Mouse (Mus musculus) 3134 (cell line): ENCODE data around the gene Wnk4.
A peak's percentile ranks its signal among the peaks of the same experiment; 100 is the strongest.

Experiments used
- DNase-seq: peaks from one replicate; pipeline ENCODE4 v3.0.0-alpha.2; 2011; ENCODE audit warnings: low spot score; ENCODE audit not compliant: insufficient read length; ENCODE audit errors: extremely low read depth

Gene Wnk4

DNA sequence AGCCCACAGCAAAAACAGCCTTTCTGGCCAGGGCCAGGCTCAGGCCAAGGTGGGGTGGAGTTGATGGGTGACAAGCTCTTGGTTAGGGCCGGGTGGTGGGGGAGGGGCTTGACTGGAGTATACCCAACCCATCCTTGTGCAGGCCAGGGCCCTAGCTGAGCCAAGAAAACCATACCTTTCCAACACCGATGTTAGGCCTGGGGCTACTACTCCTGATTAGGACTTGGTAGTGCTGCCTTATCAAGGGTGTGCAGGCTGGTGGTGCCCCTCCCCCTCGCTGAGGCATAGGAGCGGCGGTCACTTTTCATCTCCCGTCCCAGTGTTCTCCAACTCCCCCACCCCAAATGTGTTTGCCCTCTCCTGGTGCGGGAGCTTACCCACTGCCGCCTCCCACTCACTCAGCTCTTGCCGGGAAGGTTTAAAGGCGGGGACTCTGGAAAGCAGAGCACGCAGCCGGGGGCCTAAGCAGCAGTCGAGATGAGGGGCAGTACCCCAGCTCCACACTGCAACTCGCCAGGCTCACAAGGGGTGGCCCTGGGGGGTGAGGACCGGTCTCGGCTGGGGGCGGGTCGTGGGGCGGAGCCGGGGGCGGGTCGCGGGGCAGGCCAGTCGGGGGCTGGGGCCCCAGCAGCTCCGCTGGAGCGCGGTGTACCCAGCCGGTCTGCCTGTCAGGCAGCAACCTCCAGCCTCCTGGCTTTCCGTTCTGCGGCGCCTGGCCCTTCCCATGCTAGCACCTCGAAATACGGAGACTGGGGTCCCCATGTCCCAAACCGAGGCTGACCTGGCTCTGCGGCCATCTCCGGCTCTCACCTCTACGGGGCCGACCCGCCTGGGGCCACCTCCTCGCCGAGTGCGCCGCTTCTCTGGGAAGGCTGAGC lies at the start of gene Wnk4:
Gene Wnk4 (plus strand): TSS at position 620 of the 878 bp plus-strand sequence.
- no peak for DNase-seq

DNA sequence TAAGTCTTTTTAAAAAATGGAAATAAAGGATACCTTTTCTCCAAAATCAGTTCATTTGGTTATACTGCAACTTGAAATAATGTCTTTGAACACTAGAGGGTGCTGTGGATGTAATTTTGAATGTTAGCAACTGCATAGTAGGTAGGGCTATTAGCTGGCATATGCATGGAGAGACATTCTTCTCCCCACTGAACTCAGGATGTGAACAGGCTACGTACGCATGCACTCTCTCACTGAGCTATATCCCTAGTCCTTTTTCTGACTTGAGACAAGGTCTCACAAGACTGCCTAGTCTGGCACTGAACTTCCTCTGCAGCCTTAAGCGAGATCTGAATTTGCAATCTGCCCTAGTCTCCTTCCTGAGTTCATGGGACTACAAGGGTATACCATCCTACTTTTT lies 48.4 kb upstream of the Wnk4 start:
- DNase-seq, result no peak

DNA sequence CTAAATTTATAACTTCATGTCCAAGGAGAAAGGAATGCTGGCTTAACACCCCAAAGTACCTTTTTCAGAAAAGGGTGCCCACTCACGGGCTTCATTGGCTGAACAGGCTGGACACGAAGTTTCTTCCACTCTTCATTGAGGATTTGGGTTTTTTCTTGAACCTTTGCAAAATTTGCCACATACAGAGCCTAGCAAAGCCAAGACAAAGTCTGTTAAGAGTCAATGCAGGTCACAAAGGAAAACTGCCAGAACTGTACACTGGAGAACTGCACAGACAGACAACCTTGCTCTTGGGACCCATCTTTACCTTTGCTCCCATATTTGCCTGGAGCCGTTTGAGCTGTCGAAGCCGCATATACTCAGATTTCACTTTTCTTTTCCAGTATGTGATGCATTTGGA lies 43.4 kb upstream of the Wnk4 start:
- no peak for DNase-seq

DNA sequence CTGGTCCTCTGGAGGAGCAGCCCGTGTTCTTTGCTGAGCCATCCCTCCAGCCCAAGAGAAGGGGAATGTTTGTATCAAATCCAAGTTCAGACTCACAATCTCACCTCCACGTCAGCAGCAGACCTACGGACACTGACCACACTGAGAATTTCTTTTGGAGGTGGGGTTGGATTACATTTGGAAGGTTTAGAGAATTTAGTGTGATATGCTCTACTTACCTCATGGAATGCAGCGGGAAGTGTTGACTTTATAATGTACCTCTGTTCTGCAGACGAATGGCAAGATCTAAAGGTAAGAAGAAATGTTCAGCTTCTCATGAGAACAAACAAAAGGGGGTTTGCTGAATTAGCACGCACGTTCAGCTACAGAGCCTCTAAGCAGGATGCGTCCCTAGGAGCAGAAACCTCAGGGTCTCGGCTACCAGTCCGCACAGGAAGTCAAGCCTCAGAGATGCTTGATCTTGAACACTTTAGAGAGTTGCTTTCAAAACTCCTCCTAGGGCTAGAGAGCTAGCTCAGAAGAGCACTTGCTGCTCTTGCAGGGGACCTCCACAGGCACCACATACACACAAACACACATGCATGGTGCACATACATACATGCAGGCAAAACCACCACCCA lies 41.8 kb upstream of the Wnk4 start:
- DNase-seq, result no peak

DNA sequence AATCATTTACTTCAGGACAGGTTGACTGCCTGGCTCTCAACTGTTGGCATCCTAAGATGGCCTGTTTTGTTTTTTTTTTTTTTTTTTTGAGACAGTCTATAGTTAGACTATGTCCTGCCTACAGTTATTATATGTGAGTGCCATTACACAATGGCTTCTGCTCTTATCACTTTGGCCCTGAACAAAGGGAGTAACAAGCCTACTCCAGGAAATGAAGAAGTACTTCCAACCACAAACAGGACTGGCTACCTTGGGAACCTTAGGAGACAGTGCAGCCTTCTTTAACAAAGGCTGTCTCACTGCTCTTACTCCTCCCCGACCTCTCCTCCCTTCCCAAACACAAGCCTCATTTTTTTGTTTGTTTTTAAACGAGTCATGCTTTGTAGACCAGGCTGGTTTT lies 39.5 kb upstream of the Wnk4 start:
- DNase-seq, result no peak

DNA sequence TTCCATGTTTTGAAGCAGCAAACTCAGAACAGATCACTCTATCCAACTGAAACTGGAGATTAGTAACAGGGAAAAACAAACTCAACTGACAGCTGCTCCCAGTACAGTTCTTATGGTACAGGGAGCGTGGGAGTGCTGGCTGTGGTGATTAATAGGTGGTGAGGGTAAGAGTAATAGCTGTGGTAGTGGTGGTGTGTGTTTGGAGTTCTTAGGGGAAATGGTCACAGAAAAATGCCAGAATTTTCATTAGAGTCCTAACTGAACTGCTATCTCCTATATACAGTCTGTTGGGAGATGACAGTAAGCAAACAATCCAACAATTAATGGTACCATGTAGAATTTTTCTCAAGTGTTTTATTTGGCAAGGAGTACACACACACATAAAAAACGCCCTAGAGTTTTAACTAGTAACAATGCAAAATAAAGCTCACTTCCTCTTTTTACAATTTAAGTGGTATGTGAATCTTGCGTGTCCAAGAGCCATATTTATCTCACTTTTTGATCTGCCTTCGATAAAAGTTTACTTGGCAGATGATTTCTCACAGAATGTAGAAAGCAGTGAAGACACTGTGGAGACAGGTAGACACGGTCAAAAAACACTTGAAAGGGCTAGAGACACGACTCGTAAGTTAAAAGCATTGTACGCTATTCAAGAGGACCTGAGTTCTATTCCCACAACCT lies 38.9 kb upstream of the Wnk4 start:
- no peak for DNase-seq

DNA sequence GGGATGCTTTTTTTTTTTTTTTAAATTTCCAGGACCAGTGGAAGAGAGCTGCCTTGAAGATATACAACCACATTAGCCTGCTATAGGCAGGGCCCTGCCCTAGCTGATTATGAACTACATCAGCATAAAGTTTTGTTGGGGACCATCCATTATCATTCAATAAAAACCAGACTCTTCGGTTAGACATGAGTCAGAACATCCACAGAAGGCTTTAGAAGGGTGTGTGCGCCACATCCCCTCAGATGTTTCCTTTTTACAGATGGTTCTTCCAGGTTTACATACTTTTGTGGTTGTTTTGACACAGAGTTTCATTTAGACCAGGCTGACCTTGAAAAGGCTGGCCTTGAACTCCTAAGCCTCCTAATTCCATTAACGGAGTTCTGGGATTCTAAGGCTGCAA lies 36.0 kb upstream of the Wnk4 start:
- DNase-seq, result no peak

DNA sequence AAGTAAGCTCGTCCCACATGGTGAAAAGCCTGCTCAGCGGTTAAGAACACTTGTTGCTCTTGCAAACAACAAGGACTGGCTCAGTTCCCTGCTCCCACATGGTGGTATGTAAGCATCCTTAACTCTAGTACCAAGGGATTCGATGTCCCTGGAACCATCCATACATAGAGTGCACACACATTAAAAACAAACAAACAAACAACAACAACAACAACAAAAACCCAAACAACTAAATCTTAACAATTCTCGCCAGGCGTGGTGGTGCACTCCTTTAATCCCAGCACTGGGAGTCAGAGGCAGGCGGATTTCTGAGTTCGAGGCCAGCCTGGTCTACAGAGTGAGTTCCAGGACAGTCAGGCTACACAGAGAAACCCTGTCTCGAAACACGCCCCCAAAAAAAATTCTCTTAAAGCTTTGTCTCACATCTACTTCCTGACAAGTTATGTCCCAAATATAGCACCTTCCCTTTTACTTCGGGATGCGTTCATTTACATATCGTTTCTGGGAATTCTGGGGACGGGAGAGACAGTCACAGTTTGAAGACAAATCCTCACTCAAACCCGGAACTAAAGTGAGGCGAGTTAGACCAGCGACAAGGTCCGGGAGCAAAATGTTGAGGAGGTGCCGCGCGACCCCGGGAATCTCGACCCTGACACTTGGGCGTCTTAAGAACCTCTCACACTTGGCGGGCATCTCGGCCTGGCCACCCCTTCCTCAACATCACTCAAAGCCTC lies 34.9 kb upstream of the Wnk4 start:
- no peak for DNase-seq

DNA sequence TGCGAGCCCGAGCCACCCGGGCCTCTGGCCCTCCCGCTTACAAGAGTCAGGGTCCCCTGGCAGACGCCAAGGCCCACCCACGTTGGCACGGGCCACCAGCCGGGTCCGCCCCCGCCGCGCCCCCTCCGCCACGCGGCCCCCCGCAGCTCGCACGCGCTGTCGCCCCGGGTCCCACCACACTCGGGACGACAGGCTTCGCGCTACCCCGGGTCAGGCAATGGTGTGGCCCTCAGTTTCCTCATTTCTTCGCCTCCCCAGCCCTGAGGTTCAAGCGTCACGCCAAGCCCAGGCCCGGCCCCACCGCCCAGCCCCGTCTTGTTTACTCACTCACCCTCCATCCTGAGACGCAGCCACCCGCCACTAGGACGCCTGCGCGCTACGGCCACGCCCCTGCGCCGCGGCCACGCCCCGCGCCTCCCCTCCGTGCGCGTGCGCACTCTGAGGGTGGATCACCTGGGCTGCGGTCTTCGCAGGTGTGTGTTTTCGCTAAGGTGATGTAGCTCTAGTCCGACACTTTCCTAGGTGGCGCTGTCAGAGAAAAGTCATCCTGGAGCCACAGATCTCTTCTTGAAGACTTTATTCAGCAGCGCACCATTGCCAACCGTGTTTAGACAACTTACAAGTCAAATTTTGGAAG lies 34.2 kb upstream of the Wnk4 start, which contains the start of gene Ezh1:
Gene Ezh1 (minus strand): TSS at position 399 of the 637 bp plus-strand sequence.
- peak; percentile 85 for DNase-seq

DNA sequence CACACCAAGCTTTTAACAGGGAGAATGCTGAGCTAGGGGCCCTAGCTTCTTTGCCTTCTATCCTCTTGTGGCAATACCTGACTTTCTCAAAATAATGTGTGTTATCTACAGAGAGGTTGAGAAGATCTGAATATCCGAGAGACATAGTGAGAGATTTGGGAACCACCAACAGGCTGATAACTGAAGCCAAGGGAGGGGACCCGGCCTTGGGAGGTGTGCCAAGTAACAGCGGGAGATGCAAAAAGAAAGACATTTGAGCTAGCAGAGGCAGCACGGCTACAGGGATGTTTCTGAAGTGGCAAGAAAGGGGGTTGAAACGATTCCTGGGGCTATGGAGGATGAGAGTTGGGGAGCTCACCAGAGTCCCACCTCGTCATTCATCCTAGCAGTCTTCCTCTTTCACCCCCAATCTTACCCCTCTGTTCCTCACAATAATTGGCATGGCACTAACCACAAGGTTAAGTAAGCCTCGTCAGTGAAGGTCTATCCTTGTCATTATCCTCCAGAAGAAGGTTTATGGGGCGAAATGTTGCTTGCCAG lies 30.9 kb upstream of the Wnk4 start:
- DNase-seq, result no peak

DNA sequence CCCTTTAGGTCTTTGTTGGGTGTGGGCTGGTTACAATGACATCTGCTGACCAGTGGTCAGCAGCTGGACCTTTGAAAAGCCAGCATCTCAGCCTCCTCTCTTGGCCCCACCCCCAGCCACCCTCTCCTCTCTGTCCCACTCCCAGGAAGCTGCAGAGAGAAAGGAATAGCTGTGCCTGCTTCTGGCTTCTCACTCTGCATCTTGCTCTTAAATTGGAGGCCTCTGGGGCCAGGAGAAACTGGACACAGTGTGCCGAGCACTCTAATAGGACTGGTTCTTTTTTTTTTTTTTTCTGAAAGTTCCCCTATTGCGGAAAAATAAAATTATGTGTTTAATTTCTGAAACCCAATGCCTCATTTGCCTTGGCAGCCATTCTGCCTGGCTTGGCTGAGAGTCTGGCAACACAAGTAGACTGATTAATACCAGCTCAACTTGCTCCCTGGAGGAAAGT lies 30.3 kb upstream of the Wnk4 start:
- no peak for DNase-seq

DNA sequence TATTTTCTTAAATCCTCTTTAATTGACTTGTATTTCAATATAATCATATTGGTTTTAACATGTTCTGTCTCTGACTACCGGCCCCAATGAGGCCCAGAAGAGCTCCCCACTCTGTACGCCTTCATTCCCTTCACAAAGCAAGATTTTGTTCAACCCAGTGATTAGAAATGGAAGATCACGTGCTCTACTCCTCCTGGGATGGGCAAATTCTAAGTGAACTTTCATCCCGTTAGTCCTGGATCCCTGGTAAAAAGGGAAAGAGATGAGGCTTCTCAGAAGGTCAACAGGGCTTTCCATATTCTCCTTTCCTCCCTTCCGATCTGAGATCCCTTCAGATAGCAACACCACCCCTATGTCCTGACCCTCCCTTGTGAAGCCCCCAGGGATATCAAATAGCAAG lies 29.8 kb upstream of the Wnk4 start:
- no peak for DNase-seq

DNA sequence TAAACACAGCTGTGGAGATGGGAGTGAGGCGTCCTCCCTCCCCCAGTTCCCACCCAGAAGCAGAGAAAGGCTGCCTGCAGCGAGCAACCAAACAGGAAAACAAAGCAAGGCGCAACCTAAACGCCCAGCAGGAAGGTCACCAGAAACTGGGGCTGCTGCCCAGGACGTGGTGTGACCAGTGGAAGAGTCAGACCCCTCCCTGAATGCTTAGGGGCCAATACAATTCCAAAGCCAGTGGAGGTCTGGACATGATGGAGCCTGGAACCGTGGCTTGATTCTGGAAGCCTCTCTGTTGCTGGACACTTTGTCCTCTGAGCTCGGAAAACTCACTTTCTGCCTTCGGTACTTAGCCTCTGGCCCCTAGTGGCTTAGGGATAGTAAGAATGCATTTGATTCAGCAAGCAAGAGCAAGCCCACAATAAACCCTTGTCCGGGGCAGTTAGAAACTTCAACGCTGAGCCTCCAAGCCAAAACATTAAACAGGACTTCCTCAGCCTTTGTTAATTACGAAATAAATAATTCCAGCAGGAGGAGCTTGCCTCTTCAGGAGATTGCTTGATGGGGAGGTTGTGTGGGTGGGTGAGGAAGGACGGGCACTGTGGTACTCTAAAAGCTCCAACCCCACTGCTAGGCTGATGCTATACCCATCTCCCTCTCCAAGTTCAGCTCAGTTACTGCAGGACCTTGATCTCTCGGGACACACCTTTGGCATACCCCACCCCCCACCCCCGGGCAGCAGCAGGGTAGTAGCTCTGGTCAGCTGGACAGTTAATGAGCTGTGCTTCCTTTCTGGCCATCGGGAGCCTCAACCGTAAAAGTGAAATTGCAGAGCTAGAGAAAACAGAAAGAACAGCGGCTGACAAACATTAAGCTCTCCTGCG lies 29.1 kb upstream of the Wnk4 start:
- no peak for DNase-seq

DNA sequence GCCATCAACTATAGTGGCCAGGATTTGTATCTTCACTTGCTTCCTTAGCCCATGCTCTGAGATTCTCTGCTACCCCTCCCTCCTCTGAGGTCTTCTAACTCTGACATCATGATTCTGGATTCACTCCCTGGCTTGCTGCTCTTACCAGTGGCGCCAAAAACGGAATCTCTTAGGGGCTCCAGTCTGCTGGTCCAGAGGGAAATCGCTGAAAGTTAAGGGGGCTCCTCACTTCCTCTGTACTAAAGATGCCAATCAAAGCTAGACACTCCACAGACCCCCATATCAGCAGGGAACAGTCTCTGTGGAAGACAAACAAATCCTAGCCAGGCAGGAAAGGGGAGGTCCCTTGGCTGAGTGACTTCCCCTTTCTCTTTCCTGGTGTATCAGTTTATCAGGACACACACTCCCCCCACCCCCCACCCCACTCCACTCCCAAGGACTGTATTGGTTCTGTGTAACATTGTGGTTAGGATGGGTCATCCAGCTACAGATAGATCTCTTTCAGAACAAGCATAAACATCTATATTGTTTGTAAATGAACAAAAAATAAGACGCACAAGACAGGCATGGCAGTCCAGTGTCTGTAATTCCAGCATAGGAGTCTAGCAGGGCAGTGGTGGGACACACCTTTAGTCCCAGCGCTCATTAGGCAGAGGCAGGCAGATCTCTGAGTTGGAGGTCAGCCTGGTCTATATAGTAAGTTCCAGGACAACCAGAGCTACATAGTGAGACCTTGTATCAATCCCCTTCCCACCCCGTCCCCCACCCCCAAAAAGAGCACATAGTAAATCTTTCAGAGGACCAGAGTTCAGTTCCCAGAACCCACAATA lies 28.1 kb upstream of the Wnk4 start:
- no peak for DNase-seq

DNA sequence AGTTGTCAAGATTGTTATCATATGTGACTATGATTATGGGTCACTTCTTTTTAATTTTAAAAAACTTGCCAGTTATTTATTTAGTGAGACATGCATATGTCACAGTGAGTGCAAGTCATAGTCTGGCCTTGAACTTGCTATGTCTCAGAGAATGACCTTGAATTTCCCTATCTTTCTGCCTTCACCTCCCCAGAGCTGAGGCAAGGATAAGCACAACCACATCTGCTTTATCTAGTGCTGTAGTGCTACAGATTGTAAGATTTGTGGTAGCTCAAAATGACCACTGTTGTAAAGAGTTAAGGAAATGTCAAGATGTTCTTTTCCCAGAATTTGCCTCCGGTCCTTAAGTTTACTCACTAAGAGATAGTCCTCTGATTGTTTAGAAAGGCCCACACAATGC lies 27.1 kb upstream of the Wnk4 start:
- no peak for DNase-seq

DNA sequence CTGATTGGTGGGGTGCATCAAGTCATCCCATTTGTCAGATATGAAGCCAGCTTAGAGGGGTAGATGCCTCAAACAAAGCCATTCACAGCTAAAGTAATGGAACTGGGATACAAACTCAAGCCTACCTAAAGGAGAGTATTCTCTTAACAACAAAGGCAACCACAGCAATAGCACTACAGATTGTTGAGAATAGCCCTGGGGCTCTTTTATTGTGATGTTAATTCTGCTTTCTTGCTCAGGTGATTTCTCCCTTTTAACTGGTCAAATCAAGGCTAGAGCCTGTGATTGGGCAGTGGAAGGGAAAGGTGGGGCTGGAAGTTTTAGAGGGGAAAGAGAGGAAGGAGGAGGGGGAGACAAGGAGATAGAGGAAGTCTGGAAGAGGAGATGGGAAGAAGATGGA lies 26.2 kb upstream of the Wnk4 start:
- DNase-seq, result no peak

DNA sequence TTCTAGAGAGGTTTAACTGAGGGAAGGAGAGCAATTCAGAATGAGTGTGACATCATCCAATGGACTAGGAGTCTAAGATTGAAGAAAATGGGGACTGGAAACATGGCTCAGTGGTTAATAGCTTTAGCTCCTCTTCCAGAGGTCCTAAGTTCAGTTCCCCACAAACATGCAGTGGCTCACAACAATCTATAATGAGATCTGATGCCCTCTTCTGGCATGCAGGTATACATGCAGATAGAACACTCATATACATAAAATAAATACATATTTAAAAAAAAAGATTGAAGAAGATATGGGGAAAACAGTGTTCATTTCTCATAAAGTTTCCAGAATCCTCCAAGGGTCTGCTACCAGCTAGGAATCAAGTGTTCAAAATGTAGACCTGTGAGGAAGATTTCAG lies 24.9 kb upstream of the Wnk4 start:
- no peak for DNase-seq

DNA sequence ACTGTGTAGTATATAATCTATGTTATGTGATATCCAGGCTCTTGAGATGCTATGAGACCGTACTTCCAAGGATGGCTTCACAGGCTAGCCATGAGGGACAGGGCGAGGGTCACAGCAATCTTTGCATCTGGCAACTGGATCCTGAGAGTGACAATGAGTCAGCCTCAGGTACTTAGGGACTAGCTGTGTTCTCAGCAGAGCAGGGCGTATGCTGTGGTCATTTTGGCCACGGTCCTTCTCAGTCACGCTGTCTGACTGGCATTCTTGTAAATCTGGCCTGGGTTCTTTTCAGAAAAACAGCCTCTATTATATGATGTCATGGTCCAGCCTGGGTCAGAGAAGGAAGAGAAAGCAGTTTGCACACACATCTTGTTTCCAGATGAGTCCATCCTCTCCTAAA lies 23.6 kb upstream of the Wnk4 start:
- peak; percentile 67 for DNase-seq
